Mouse (Mus musculus): Measurements from ENCODE around the gene Perm1. TPM values are rescaled to one million over a fixed set of nuclear protein-coding genes. Genes with fewer than 3 reads are reported as not detected.

Perm1 gene
- total RNA-seq, 2 experiments from 2014 or later, result 227 to 246 TPM

DNA sequence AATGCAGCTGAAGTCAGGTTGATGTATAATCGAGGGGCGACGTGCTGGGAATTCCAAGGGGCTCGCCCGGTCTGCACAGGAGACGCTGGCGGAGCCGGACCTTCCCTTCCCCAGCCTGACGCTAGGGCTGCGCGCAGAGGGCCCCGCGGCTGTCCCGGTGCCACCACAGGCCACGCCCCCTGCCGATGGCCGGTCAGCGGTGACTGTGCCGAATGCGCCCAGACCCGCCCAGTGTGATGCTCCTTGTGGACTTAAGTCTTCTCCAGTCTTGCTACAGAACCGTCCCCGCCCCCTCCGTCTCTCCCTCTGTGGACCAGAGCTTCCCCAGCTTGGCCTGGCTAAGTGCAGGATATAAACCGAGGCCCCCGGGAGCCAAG, 17.9 kb upstream of the Perm1 start:
- peak; percentile 84 for DNase-seq (ENCODE audit: low spot score)
- intact Hi-C loops (cut with DNase I), result loop anchor here (2.0 kb wide), 1 partner anchor 87 kb away; no protein-coding TSS in a partner anchor

GRCm38 (mm10) chr4:156200623-156201475, 14.8 kb upstream of the Perm1 start, which contains the start of gene Isg15:
Gene Isg15, minus strand, starts transcription at chr4:156200818.
- no peak for DNase-seq (ENCODE audit: low spot score)
- intact Hi-C loops (cut with DNase I), result no loop called here

- DNase-seq (ENCODE audit: low spot score), result no peak
- intact Hi-C loops (cut with DNase I), result loop anchor here (2.0 kb wide), 1 partner anchor 32 kb away; the partner anchor contains the start of gene Plekhn1
Measured at GRCm38 (mm10) chr4:156202462-156202893, 13.2 kb upstream of the Perm1 start.

DNA sequence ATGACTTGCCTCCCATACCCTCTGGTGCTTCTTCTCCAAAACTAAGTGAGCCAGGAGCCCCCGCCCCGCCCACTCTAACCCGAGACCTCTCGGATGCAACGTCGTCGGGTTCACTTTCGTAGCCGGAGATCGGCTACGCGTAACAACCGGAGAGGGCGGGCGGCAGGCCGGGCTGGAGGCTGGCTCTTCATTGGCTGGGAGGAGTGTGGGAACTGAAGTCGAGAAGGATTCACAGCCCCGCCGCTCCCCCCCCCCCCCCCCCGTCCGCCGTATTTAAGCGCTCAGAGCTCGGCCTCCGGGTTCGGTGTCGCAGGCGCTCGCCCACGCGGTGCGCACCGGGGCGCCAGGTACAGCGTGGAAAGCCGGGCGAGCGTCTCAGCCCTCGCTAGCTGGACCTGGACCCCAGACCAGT, 12.7 kb upstream of the Perm1 start, which contains the start of gene AW011738:
Gene AW011738, plus strand, starts transcription at position 304 of the 412 bp plus-strand sequence.
- intact Hi-C loops (cut with DNase I), result loop anchor here (2.0 kb wide), 1 partner anchor 32 kb away; the partner anchor contains the start of gene Plekhn1
- DNase-seq (ENCODE audit: low spot score), result peak; percentile 69

- intact Hi-C loops (cut with DNase I), result loop anchor here (2.0 kb wide), 1 partner anchor 31 kb away; the partner anchor contains the start of gene Plekhn1
- DNase-seq (ENCODE audit: low spot score), result no peak
Measured at GRCm38 (mm10) chr4:156203413-156204131, 12.1 kb upstream of the Perm1 start.

GRCm38 (mm10) chr4:156208872-156209271, 6.8 kb upstream of the Perm1 start:
- no peak for DNase-seq (ENCODE audit: low spot score)
- intact Hi-C loops (cut with DNase I), result no loop called here

DNA sequence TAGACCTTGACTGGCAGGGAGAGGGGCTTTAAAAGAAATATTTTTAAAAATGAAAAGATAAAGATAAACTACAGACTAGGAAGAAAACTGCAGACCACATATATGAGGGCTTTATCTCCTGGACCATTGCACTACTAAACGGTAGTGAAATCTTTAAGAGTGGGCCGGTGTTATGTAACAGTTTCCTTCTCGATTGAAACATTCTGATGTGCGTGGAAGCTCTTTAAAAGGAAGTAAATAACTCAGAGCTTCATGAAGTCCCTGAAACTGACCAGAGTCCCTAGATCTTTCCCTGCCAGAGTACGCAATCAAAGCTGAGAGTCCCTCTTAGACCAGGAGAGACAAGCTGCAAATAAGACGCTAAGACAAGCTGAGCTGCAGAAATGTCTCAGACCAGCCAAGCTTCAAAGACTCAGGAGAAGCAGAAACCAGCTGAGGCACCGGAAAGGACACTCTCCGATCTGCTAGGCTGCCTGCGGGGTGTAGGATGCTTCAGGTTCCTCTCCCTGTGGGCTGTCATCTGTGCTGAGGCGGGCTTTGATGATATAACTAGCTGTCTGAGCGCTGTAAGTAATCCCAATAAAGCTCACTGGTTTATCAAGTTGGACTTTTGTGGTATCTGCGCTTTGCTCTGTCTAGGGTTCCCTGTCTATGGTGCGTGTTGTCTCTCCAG, 5.6 kb upstream of the Perm1 start:
- intact Hi-C loops (cut with DNase I), result no loop called here
- DNase-seq (ENCODE audit: low spot score), result no peak

DNA sequence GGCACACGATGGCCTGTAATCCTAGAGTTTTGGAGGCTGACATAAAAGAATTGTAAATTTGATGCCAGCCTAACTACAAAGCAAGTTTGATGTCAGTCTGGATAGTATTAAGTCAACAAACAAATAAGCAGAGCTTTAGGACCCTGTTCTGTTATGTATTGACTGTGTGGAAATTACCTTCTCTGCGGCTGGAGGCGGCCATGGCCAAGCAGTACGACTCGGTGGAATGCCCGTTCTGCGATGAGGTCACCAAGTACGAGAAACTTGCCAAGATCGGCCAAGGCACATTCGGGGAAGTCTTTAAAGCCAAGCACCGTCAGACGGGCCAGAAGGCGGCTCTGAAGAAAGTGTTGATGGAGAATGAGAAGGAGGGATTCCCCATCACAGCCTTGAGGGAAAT, 2.5 kb upstream of the Perm1 start:
- intact Hi-C loops (cut with DNase I), result no loop called here

GRCm38 (mm10) chr4:156216196-156216595, 528 bp downstream of the Perm1 start:
- intact Hi-C loops (cut with DNase I), result no loop called here
- DNase-seq (ENCODE audit: low spot score), result no peak

More for the DNA sequence above, 2.5 kb upstream of the Perm1 start:
- DNase-seq (ENCODE audit: low spot score), result no peak

GRCm38 (mm10) chr4:156217022-156217669, 1.5 kb downstream of the Perm1 start:
- DNase-seq (ENCODE audit: low spot score), result no peak

GRCm38 (mm10) chr4:156217838-156218237, 2.2 kb downstream of the Perm1 start:
- DNase-seq (ENCODE audit: low spot score), result no peak

More at GRCm38 (mm10) chr4:156217022-156217669, 1.5 kb downstream of the Perm1 start:
- intact Hi-C loops (cut with DNase I), result no loop called here

GRCm38 (mm10) chr4:156219936-156220335, 4.3 kb downstream of the Perm1 start:
- DNase-seq (ENCODE audit: low spot score), result no peak
- intact Hi-C loops (cut with DNase I), result no loop called here

More at GRCm38 (mm10) chr4:156217838-156218237, 2.2 kb downstream of the Perm1 start:
- intact Hi-C loops (cut with DNase I), result no loop called here

GRCm38 (mm10) chr4:156224276-156224675, 8.6 kb downstream of the Perm1 start:
- no peak for DNase-seq (ENCODE audit: low spot score)
- intact Hi-C loops (cut with DNase I), result no loop called here

- intact Hi-C loops (cut with DNase I), result no loop called here
- no peak for DNase-seq (ENCODE audit: low spot score)
Measured at GRCm38 (mm10) chr4:156227752-156228392, 12.2 kb downstream of the Perm1 start.

DNA sequence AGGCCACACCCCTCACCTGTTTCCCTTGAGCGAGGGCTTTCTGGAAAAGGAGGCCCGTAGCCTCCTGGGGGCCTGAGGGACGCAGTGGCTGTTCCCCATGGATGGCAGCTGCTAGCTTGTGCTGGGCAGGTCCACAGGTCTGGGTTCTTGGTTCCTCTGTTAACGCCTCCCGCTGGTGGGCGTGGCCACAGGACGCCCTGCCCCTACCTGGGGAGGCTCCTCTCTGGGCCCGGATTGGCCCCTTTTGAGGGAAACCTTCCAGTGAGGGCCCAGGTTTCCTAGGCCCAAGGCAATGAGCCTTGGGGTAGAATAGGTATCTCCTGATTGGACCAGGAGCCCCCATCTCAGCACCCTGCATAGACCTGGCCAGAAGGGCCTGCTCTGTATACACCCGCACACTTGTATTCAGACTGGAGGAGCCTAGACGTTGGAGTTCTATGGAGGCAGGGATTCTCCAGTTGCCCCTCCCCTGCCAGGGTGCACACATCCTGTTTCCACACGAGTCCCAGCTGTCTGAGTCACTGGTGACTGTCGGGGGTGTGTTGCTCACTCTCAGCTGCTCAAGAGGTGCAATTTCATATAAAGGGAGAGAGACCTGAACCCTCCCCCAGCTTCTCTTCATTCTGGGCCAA, 12.8 kb downstream of the Perm1 start:
- DNase-seq (ENCODE audit: low spot score), result no peak
- intact Hi-C loops (cut with DNase I), result no loop called here

DNA sequence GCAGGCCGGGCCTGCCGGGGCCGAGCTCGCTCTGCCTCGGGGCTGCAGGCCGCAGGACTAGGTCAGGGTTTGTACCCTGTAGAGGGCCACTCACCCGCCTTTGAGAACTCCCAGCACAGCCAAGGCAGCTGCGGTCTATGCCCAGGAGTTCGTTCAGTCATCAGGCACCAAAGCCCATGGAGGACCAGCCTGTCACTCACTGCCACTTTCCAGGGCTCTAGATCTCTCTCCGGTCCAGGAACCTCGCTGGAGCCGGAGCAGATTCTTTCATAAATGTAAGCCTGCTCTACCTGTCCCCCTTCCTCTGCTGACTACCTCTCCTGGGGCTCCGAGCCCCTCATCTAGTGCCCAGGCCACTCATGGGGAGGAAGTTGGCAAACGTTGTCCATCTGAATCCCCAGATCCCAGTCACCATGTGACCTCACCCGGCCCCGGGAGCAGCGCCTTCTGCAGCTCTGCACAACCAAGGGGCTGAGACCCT, 18.4 kb downstream of the Perm1 start:
- intact Hi-C loops (cut with DNase I), result loop anchor here (2.0 to 5.0 kb wide), 2 partner anchors 31 to 122 kb away; partner anchors contain the start of gene AW011738
- no peak for DNase-seq (ENCODE audit: low spot score)

DNA sequence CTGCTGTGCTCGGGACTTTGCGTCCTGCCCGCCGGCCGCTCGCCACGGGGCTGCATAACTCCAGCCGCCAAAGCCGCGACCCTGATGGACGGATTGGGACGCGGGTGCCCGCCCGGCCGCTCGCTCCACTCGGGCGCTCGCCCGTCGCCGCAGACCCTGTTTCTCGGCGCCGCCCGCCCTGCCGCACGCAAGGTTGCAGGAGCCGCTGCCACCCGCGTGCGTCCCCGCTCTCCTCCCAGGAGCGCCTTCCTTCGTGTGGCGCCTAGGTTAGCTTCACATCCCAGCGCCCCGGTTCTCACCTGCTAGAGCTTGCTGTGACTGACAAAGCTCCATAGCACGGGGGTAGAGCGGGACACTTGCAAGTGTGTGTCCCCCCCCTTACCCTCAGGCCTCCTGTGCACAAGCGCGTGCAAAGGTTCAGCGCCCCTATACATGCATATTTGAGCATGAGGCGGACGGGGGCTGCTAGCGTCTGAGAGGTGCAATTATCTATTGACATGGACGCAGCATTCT, 19.1 kb downstream of the Perm1 start, which contains the start of gene Plekhn1:
Gene Plekhn1, minus strand, starts transcription at position 157 of the 513 bp plus-strand sequence.
- intact Hi-C loops (cut with DNase I), result loop anchor here (2.0 to 5.0 kb wide), 2 partner anchors 32 to 122 kb away; partner anchors contain the start of gene AW011738
- peak; percentile 42 for DNase-seq (ENCODE audit: low spot score)

DNA sequence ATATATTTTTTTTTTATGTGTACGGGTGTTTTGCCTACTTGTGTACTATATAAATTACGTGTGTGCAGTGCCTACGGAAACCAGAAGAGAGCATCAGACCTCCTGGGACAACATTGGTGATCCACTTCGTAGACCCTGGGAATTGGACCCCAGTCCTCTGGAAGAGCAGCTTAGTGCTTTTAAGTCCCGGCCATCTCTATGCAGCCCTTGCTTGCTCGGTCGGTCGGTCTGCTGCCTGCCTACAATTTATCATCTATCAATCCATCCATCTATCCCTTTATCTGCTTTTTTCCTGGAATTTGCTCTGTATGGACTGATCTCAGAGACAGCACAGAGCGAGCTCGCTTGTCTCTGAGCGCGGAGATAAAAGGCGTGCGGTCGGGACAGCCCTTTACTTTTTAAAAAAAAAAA, 19.7 kb downstream of the Perm1 start:
- intact Hi-C loops (cut with DNase I), result loop anchor here (2.0 kb wide), 1 partner anchor 33 kb away; the partner anchor contains the start of gene AW011738
- no peak for DNase-seq (ENCODE audit: low spot score)
